Mouse (Mus musculus): Measurements from ENCODE around the gene Tpcn2.

- TF ChIP-seq POLR2A (IDR thresholded peaks at IDR 0.05; ENCODE audit: extremely low read depth, insufficient read depth, low read length): no peak
- no peak for TF ChIP-seq CTCF (IDR thresholded peaks at IDR 0.05; ENCODE audit: extremely low read depth, insufficient read depth, low read length)
These were observed 135.7 kb downstream of the Tpcn2 start for GRCm38 (mm10) chr7:145147973-145148698.
